Mouse (Mus musculus): ENCODE measurements around the gene Ppp1r9a. TPM values are rescaled to one million over a fixed set of nuclear protein-coding genes. Genes with fewer than 3 reads are reported as not detected.

Gene Ppp1r9a
- total and polyA plus RNA-seq, 3 experiments: 0.03 TPM; not detected in 2

DNA sequence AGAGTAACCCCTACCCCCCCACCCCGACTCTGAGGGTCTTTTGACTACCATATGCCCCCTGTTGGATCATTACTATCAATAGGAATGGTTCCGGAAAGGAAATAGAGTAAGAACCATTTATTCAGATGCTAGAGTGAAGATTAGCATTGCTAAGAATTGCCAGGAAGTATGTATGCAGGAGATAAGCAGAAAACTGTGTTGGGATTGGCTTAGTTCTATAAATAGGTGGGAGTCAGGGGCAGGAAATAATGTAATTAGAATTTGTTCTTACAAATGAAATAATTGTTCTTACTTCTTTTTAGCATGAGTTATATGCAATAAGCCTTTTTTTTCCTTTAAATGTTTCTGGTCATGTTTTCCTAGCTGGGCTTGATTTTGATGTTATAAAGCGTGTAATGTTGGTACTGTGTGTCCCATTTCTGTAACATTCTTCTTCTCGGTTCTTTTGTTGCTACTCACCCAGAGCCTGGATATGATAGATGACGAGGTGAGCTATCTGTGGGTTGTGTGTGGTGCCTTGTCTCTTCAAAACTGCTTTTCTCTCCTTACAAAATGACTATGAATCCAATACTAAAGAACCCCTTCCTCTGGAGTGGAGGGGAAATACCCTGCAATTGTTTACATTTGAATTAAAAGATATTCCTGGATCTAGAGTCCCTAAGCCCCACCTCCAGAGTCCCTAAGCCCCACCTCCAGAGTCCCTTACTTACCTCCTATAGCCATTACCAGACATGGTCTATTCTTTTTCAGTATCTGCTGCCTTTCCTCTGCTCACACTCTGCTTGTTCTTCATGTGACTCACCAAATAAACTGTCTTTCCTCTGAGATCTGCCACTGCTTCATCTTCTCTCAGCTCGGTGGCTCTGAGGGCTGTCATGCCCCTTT is 254.1 kb downstream of the Ppp1r9a start (continued):
- TF ChIP-seq ZMIZ1 (IDR thresholded peaks at IDR 0.05; ENCODE audit: low read depth, low read length) (no peak), POLR2A (IDR thresholded peaks at IDR 0.05; ENCODE audit: control insufficient read depth in 1 of 2, insufficient read depth in 1 of 2, low read depth in 1 of 2, low read length in 2 of 2, poor library complexity in 1 of 2) (no peak), GATA1 (IDR thresholded peaks at IDR 0.05; ENCODE audit: low read depth, low read length) (peak; percentile 94), ELF1 (IDR thresholded peaks at IDR 0.05; ENCODE audit: low read depth, low read length) (no peak), SMC3 (IDR thresholded peaks at IDR 0.05; ENCODE audit: low read depth, low read length) (no peak)

DNA sequence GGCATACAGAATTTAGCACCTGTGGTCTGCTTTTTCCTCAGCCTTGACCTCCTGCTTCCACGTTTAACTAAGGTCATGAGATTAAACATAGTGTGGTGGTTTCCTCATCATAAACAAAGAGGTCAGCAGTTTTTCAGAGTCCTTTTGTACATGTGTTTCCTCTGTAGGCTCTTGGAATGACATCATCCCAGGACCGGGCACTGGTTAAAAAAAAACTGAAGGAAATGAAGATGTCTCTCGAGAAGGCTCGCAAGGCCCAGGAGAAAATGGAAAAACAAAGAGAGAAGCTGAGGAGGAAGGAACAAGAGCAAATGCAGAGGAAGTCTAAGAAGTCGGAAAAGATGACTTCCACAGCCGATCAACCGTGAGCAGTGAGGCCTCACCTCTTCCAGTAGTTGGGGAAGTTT is 256.7 kb downstream of the Ppp1r9a start:
- no peak overlapping the region for H3K27ac ChIP-seq (ENCODE audit: control insufficient read depth, low read depth, low read length)
- H3K9ac ChIP-seq (ENCODE audit: control insufficient read depth, low read depth, low read length, poor library complexity, severe bottlenecking): no peak overlapping the region
- H3K36me3 ChIP-seq (ENCODE audit: control insufficient read depth in 1 of 2, insufficient read depth in 2 of 2, low read length in 2 of 2): peaks cover 0 to 25% of the 10 kb centered on the region in 2 experiments; a peak in 2 of 4 replicates
- H3K4me1 ChIP-seq (ENCODE audit: control insufficient read depth in 1 of 2, insufficient read depth in 2 of 2, low read length in 2 of 2): peaks cover 7 to 22% of the 10 kb centered on the region in 2 experiments; a peak in 3 of 4 replicates
- TF ChIP-seq POLR2AphosphoS5 (IDR thresholded peaks at IDR 0.05; ENCODE audit: borderline replicate concordance, low read depth, low read length): no peak
- TF ChIP-seq CHD2 (IDR thresholded peaks at IDR 0.05; ENCODE audit: low read length): no peak
- no peak for TF ChIP-seq CHD1 (IDR thresholded peaks at IDR 0.05; ENCODE audit: low read depth, low read length)
- TF ChIP-seq NRF1 (IDR thresholded peaks at IDR 0.05; ENCODE audit: insufficient read depth, low read depth, low read length, poor library complexity, severe bottlenecking): no peak
- no peak for TF ChIP-seq ELF1 (IDR thresholded peaks at IDR 0.05; ENCODE audit: low read depth, low read length)
- no peak for TF ChIP-seq MYB (IDR thresholded peaks at IDR 0.05; ENCODE audit: low read depth, low read length)
- TF ChIP-seq SIN3A (IDR thresholded peaks at IDR 0.05; ENCODE audit: low read length): no peak
- TF ChIP-seq RAD21 (IDR thresholded peaks at IDR 0.05; ENCODE audit: low read depth, low read length): no peak
- no peak for TF ChIP-seq ZNF384 (IDR thresholded peaks at IDR 0.05; ENCODE audit: low read depth, low read length)
- TF ChIP-seq ZMIZ1 (IDR thresholded peaks at IDR 0.05; ENCODE audit: low read depth, low read length): no peak
- TF ChIP-seq GATA1 (IDR thresholded peaks at IDR 0.05; ENCODE audit: low read depth, low read length): no peak
- no peak for TF ChIP-seq SMC3 (IDR thresholded peaks at IDR 0.05; ENCODE audit: low read depth, low read length)
- TF ChIP-seq HCFC1 (IDR thresholded peaks at IDR 0.05; ENCODE audit: low read depth, low read length): no peak
- TF ChIP-seq ZKSCAN1 (IDR thresholded peaks at IDR 0.05; ENCODE audit: low read depth, low read length): no peak
- no peak for TF ChIP-seq UBTF (IDR thresholded peaks at IDR 0.05; ENCODE audit: borderline replicate concordance, insufficient read depth, low read depth, low read length)
- no peaks in the 10 kb centered on the region for H3K9me3 ChIP-seq (replicated peaks; ENCODE audit: insufficient read depth, low read length)
- no peak for DNase-seq (ENCODE audit: low read depth, low spot score)
- H3K27me3 ChIP-seq (ENCODE audit: control insufficient read depth in 1 of 2, insufficient read depth in 2 of 2, low read length in 2 of 2): peaks cover 0 to 1% of the 10 kb centered on the region in 2 experiments; a peak in 3 of 4 replicates
- no peaks in the 10 kb centered on the region for H3K79me2 ChIP-seq (ENCODE audit: control insufficient read depth, insufficient read depth, low read length, poor library complexity)
- H3K4me3 ChIP-seq (ENCODE audit: control insufficient read depth in 1 of 2, insufficient read depth in 1 of 2, low read depth in 2 of 2, low read length in 2 of 2): no peak overlapping the region
